Mouse (Mus musculus): Measurements from ENCODE around the gene Prkar1b. TPM values are rescaled to one million over a fixed set of nuclear protein-coding genes. Genes with fewer than 3 reads are reported as not detected.

The Prkar1b gene
- polyA plus RNA-seq, 1 experiment from 2014 or later = 3.9 TPM

DNA sequence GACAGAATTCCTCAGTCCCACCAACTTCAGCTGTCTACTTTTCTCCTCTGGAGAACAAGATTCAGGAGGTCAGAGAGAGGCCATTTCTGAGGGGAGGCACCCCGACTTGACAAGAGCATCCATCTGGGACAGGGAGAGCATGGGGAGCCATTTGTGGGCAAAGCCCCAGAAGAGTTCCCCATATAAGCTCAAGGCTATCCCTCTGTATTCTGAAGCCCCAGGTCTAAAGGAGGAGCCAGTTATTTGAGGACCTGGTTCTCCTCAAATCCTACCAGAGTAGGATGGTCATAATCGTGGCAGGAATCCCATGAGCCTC, 30.9 kb downstream of the Prkar1b start:
- Histone ChIP-seq H3K27ac (no peak overlapping the region), H3K4me1 (no peaks in the 10 kb centered on the region), H3K4me2 (no peak overlapping the region), H3K9me3 (replicated peaks) (no peaks in the 10 kb centered on the region), H3K36me3 (no peaks in the 10 kb centered on the region), H3K4me3 (no peak overlapping the region), H3K27me3 (replicated peaks) (no peaks in the 10 kb centered on the region), H3K9ac (no peak overlapping the region)
- ATAC-seq = no peak
- WGBS (ENCODE audit: insufficient replicate concordance) = 46% methylated on average over 2 of the region's 2 CpGs

DNA sequence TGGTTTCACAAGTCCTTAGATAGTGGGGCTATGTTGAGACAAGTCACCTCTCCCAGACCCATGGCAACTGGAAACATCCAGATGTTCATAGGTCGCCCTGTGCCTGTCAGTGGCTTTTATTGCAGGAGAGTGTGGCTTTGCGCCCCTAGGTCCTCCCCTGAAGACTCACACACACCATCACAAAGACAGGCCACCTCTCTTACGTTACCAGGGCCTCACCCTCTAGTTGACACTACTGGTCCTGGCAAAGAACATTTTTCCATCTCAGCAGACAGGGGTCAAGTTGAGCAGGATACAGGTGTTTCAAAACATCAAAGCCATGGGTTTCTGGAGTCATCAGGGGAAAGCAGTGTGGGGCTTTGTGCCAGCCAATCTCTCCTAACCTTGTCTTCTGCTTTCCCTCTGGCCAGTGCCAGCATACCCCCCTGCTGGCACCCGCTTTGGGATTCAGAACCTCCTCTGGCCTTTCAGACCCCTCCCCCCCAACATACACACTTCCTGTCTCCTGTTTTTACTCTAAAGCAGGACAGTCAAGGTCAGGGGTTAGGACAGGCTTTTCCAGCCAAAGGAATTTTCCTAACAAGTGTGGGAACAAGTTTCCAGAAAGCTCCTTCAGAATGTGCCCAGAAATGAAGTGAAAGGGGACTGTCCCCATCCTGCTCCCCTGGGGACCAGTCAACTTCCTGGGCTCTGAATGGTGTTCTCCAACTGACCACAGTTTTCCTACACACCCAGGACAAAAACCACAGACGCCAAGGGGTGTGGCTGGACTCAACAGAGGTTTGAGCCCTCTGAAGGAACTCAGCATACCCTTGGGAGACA, 31.5 kb downstream of the Prkar1b start:
- Histone ChIP-seq H3K27ac (no peak overlapping the region), H3K4me2 (no peak overlapping the region), H3K36me3 (no peaks in the 10 kb centered on the region), H3K4me3 (no peak overlapping the region), H3K27me3 (replicated peaks) (no peaks in the 10 kb centered on the region), H3K9ac (no peak overlapping the region), H3K9me3 (replicated peaks) (no peaks in the 10 kb centered on the region), H3K4me1 (no peaks in the 10 kb centered on the region)
- ATAC-seq = no peak
- WGBS (ENCODE audit: insufficient replicate concordance) = 60% methylated on average over 5 of the region's 5 CpGs

GRCm38 (mm10) chr5:139115507-139115906, 34.3 kb downstream of the Prkar1b start:
- Histone ChIP-seq H3K4me3 (no peak overlapping the region), H3K9ac (no peak overlapping the region)

DNA sequence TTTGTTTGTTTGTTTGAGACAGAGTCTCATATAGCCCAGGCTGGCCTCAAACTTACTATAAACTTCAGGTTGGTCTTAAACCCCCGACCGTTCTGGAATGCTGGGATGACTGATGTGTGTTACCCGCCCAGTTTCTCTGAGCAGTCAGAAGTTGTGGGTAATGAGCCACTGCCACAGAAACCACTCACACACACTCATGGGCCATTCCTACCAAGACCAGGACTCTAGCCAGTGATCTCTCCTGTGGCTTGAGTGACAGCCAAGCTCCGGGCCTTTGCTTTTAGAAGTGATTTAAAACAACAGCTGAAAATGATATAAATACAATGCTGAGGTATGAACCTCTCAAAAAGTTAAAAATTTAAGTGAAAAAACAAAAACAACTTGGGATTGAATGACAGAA, 34.9 kb downstream of the Prkar1b start:
- Histone ChIP-seq H3K9me3 (replicated peaks) (no peaks in the 10 kb centered on the region), H3K9ac (no peak overlapping the region), H3K36me3 (no peaks in the 10 kb centered on the region), H3K4me3 (no peak overlapping the region), H3K4me2 (no peak overlapping the region), H3K27ac (no peak overlapping the region), H3K4me1 (no peaks in the 10 kb centered on the region), H3K27me3 (replicated peaks) (no peaks in the 10 kb centered on the region)
- 53% methylated on average over 4 of the region's 4 CpGs for WGBS (ENCODE audit: insufficient replicate concordance)
- no peak for ATAC-seq

More at GRCm38 (mm10) chr5:139115507-139115906, 34.3 kb downstream of the Prkar1b start:
- Histone ChIP-seq H3K27ac (no peak overlapping the region), H3K4me1 (no peaks in the 10 kb centered on the region), H3K4me2 (no peak overlapping the region), H3K27me3 (replicated peaks) (no peaks in the 10 kb centered on the region), H3K9me3 (replicated peaks) (no peaks in the 10 kb centered on the region), H3K36me3 (no peaks in the 10 kb centered on the region)
- ATAC-seq = no peak
- WGBS (ENCODE audit: insufficient replicate concordance) = 75% methylated on average over 7 of the region's 7 CpGs

DNA sequence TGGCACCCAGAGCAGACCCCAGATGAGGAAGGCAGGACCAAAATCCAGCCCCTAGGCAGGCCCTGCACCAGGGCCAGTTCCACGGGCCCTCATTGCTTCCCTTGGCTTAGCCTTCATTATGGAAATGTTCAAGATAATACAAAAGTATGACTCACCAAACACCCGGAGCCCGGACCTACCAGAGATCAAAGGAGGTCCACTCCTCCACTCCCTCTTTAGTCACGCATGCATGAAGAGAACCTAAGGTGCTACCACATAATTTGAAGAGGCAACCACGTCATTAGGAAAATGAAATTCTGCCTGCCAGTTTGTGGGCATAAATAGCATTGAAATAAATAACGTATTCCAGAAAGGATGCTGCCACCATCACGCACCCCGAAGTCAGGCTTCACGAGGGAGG, 37.4 kb downstream of the Prkar1b start:
- Histone ChIP-seq H3K4me2 (no peak overlapping the region), H3K36me3 (no peaks in the 10 kb centered on the region), H3K4me1 (no peaks in the 10 kb centered on the region), H3K27me3 (replicated peaks) (no peaks in the 10 kb centered on the region), H3K27ac (no peak overlapping the region), H3K9me3 (replicated peaks) (no peaks in the 10 kb centered on the region), H3K9ac (no peak overlapping the region), H3K4me3 (no peak overlapping the region)
- 71% methylated on average over 9 of the region's 9 CpGs for WGBS (ENCODE audit: insufficient replicate concordance)
- no peak for ATAC-seq

- no peak for ATAC-seq
- Histone ChIP-seq H3K4me2 (no peak overlapping the region), H3K9ac (no peak overlapping the region), H3K4me1 (no peaks in the 10 kb centered on the region), H3K9me3 (replicated peaks) (no peaks in the 10 kb centered on the region), H3K36me3 (no peaks in the 10 kb centered on the region), H3K27me3 (replicated peaks) (no peaks in the 10 kb centered on the region), H3K4me3 (no peak overlapping the region), H3K27ac (no peak overlapping the region)
- 65% methylated on average over 9 of the region's 9 CpGs for WGBS (ENCODE audit: insufficient replicate concordance)
These were observed 37.8 kb downstream of the Prkar1b start for GRCm38 (mm10) chr5:139111991-139112390.

DNA sequence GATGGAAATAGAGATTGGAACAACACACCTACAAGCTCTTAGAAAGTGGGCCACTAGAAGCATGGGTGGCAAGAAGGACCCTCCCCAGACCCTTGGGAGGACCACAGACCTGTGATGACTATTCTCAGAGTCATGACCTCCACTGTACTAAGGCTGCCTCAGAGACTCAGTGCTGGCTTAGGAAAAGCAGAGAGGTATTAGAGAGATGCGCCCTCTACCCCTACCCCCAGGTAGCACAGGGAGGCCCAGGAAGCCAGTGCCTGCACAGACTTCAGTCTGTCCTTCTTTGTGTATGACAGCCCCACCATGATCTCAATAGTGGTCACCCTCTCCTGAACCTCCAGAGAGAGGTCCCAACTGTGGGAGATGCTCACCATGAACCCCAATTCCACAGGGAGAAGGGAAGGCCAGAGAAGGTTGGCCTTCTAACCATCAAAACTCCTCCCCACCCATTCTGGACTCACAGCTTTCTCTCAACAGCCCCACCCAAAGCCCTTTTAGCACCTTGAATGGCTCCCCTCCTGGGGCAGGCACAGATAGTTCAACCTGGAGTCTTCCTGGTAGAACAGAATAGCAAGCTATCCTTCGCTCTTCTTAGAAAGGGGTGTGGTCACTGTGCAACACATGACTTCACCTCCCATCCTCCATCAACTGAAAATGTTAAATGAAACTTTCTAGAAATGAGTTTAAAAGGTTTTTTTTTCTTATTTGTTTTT, 39.5 kb downstream of the Prkar1b start:
- Histone ChIP-seq H3K4me3 (no peak overlapping the region), H3K9me3 (replicated peaks) (no peaks in the 10 kb centered on the region), H3K27ac (no peak overlapping the region), H3K4me1 (no peaks in the 10 kb centered on the region), H3K27me3 (replicated peaks) (no peaks in the 10 kb centered on the region), H3K36me3 (no peaks in the 10 kb centered on the region), H3K4me2 (no peak overlapping the region), H3K9ac (no peak overlapping the region)
- 57% methylated on average over 2 of the region's 2 CpGs for WGBS (ENCODE audit: insufficient replicate concordance)
- ATAC-seq = no peak

DNA sequence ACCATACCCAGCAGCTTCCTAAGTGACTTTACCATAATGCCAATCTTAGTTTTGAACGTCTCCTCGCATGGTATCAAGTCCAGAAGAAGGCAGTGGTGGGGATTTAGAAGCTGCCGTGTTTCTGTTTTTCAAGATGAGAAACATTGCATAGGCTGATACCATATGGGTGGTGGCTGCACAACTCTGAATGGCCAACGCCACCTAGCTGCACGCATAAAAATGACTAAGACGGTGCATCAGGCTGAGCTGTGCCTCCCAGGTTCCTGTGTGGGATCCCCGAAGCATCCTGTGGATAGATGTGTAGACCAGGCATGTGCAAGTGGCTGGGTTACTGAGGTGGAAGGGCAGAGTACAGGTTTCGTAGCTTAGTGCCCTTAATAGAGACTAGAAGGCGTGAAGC, 42.0 kb downstream of the Prkar1b start:
- no peak overlapping the region for H3K27ac ChIP-seq
- 57% methylated on average over 9 of the region's 9 CpGs for WGBS (ENCODE audit: insufficient replicate concordance)
- H3K27me3 ChIP-seq (replicated peaks) = no peaks in the 10 kb centered on the region
- no peak overlapping the region for H3K4me2 ChIP-seq
- no peaks in the 10 kb centered on the region for H3K4me1 ChIP-seq
- H3K4me3 ChIP-seq = no peak overlapping the region
- no peak for ATAC-seq
- no peak overlapping the region for H3K9ac ChIP-seq
- H3K36me3 ChIP-seq = no peaks in the 10 kb centered on the region
- no peaks in the 10 kb centered on the region for H3K9me3 ChIP-seq (replicated peaks)

- ATAC-seq = no peak
- H3K9ac ChIP-seq = no peak overlapping the region
These were observed 48.0 kb downstream of the Prkar1b start for GRCm38 (mm10) chr5:139101783-139102182.

DNA sequence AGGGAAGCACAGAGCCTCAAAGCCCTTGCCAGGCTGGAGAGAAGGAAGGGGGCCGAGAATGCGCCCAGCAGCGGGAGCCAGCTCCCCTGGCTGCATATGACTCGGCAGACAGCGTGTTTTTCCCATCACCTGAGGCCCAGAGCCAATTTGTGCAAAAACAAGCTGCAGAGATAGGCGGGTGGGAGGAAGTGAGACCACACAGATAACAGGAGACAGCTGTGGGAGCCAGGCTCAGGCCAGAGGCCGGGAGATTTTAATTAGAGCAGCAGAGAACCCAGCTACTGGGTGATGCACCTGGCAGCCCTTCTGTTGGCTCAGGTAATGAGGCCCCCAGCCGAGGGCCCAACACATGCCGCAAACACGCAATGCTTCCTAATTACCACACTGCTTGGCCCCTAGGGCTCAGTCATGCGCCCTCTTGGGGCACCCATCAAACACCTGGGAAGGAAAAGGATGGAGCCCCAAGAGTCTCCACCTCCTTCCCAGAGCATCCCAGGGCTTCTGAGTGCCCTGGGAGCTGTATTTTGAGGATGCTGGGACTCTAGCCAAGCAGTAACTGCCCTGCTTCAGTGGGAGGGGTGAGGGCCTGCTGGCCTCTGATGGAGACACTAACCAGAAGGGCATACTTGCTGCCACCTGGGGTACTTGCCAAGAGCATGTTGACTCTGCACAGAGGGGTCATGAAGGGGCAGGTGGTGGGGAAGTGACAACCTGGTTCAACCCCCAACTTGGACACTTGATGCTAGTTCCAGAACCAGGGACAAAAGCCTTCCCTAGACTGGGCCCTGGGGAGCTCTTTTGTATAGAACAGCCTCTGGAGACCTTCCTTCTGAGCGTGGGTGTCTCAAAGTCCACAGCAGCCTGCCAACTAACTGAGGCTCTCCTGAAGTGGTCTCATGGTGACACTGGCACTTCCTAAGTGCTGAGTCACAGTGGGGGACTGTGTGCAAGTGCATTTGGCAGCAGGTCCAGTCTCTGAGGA, 50.5 kb downstream of the Prkar1b start:
- WGBS (ENCODE audit: insufficient replicate concordance) = 25% methylated on average over 12 of the region's 12 CpGs
- ATAC-seq = no peak
- Histone ChIP-seq H3K36me3 (no peaks in the 10 kb centered on the region), H3K4me3 (no peak overlapping the region), H3K4me1 (peaks cover 16% of the 10 kb centered on the region), H3K27ac (no peak overlapping the region), H3K27me3 (replicated peaks) (peaks cover 6% of the 10 kb centered on the region; the same call in 1 of the 2 replicates), H3K9me3 (replicated peaks) (no peaks in the 10 kb centered on the region), H3K4me2 (no peak overlapping the region), H3K9ac (no peak overlapping the region)

More at GRCm38 (mm10) chr5:139101783-139102182, 48.0 kb downstream of the Prkar1b start:
- H3K4me1 ChIP-seq = peaks cover 8% of the 10 kb centered on the region
- H3K4me2 ChIP-seq = no peak overlapping the region
- no peaks in the 10 kb centered on the region for H3K36me3 ChIP-seq
- H3K27ac ChIP-seq = no peak overlapping the region
- no peaks in the 10 kb centered on the region for H3K9me3 ChIP-seq (replicated peaks)
- 62% methylated on average over 6 of the region's 6 CpGs for WGBS (ENCODE audit: insufficient replicate concordance)
- peaks cover 5% of the 10 kb centered on the region; the same call in 1 of the 2 replicates for H3K27me3 ChIP-seq (replicated peaks)
- no peak overlapping the region for H3K4me3 ChIP-seq

DNA sequence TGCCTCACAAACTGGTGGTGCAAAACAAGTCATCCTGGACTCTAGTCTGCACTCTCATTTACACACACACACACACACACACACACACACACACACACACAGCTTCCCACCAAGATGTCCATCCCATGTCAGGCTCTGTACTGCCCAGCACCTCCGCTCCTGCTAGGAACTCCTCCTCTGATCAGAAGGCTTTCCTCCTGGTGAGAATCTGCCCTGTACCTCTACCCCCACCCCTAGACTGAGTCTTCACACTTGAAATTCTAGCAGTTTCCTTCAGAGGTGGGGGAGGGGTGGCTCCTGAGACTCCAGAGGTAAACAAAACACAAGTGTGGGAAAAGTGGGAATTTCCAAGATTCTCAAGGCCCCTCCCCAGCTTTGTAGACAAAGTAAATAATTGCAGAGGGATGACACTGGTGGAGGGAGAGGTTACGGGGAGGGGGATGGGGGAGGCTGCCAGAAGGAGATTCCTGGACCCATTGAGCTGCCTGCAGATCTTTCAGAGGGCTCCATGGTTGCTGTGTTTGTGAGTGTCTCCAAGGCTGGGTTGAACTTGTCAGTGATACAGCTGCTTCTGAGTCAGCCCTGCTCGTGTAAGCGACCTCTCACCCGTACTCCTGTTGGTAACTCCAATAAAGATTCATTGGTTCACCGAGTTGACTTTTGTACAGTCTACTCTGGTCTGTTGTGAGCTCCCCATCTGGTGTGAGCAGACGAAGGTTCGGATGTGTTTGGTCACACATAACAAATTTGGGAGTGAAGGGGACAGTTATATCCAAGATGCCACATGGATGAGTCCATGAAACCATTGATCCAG, 54.3 kb downstream of the Prkar1b start:
- no peak overlapping the region for H3K9ac ChIP-seq
- H3K36me3 ChIP-seq = no peaks in the 10 kb centered on the region
- WGBS (ENCODE audit: insufficient replicate concordance) = 59% methylated on average over 8 of the region's 8 CpGs
- no peak overlapping the region for H3K27ac ChIP-seq
- H3K4me3 ChIP-seq = no peak overlapping the region
- H3K9me3 ChIP-seq (replicated peaks) = no peaks in the 10 kb centered on the region
- H3K4me1 ChIP-seq = peaks cover 16% of the 10 kb centered on the region
- H3K4me2 ChIP-seq = no peak overlapping the region
- peaks cover 8% of the 10 kb centered on the region for H3K27me3 ChIP-seq (replicated peaks)
- no peak for ATAC-seq

Measured in liver, embryonic 12.5 days (tissue).